Mouse (Mus musculus): ENCODE data around the gene Vps35l. TPM values are rescaled to one million over a fixed set of nuclear protein-coding genes. Genes with fewer than 3 reads are reported as not detected.

Gene Vps35l
- polyA plus RNA-seq (2014; fragmentation: Nextera tagmentation; extraction: Ambion mirVana): 63.4 and 66.3 TPM in 2 replicates

DNA sequence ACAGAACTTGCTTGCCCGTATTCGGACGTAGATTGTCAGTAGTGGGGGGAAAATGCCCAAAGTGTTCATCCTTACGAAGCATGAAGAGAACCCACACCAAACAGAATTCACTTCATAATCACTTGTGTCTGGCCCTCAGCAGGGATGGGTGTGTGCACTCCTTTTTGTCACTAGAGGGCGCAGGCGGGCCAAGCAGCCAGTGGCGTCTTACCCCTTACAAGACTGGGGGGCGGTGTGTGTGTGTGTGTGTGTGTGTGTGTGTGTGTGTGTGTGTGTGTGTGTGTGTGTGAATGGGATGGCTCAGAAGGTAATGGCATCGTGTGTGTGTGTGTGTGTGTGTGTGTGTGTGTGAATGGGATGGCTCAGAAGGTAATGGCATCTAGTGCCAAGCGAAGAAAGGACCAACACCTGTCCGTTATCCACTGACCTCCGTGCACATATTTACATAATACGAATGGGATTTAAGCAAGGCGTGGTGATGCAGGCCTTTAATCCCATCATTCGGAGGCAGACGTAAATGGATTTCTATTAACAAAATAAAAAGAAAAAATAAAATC lies at the start of gene Vps35l:
TSS of gene Vps35l (plus strand) at position 252 of the 557 bp plus-strand sequence.
- peak; percentile 94 for TF ChIP-seq CTCF (IDR thresholded peaks at IDR 0.05; ENCODE audit: low read depth)
- Histone ChIP-seq H3K27ac (ENCODE audit: low read depth) (0 out of 2 replicates have a peak within 1 kb of the TSS, but pooled peaks have one; percentile 30), H3K9ac (peak within 1 kb of the TSS; percentile 60), H3K4me1 (ENCODE audit: insufficient read depth) (no peaks in the 10 kb centered on the region), H3K27me3 (ENCODE audit: insufficient read depth, low read length) (no peaks in the 10 kb centered on the region), H3K4me3 (ENCODE audit: low read depth, low read length) (peak within 1 kb of the TSS; percentile 72), H3K9me3 (ENCODE audit: low read depth, low read length) (no peaks in the 10 kb centered on the region), H3K4me2 (peak within 1 kb of the TSS; percentile 85), H3K36me3 (ENCODE audit: insufficient read depth) (peaks cover 17% of the 10 kb centered on the region; the same call in 1 of the 2 replicates)
- ATAC-seq (ENCODE audit: insufficient read depth) (peak; percentile 89), DNase-seq (peak; percentile 91)
- 3% methylated on average over 16 of the region's 16 CpGs for WGBS

DNA sequence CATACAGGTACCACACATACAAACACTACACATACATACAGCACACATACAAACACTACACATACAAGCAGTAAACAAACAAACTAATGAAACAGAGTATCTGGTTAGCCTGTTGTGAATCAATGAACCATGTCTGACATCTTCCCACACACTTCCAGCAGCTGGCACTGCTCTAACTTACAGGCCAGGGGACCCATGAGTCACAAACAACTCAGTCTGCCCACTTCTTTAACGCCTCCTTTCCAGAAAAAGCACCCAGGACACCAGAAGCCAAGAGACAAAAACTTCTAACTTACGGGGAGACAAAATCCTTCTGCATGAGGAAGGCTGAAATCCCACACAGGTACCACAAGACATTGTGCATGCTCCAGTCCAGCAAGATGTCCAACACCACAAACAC lies 48.7 kb upstream of the Vps35l start:
- 91% methylated on average over 2 of the region's 2 CpGs for WGBS
- no peak overlapping the region for H3K4me3 ChIP-seq (ENCODE audit: low read depth, low read length)
- H3K9me3 ChIP-seq (ENCODE audit: low read depth, low read length): no peaks in the 10 kb centered on the region
- DNase-seq (no peak), ATAC-seq (ENCODE audit: insufficient read depth) (no peak)
- no peaks in the 10 kb centered on the region for H3K4me1 ChIP-seq (ENCODE audit: insufficient read depth)
- no peak for TF ChIP-seq CTCF (IDR thresholded peaks at IDR 0.05; ENCODE audit: low read depth)
- no peaks in the 10 kb centered on the region for H3K27me3 ChIP-seq (ENCODE audit: insufficient read depth, low read length)
- no peak overlapping the region for H3K4me2 ChIP-seq
- peaks cover 71% of the 10 kb centered on the region for H3K36me3 ChIP-seq (ENCODE audit: insufficient read depth)
- no peak overlapping the region for H3K27ac ChIP-seq (ENCODE audit: low read depth)
- no peak overlapping the region for H3K9ac ChIP-seq

DNA sequence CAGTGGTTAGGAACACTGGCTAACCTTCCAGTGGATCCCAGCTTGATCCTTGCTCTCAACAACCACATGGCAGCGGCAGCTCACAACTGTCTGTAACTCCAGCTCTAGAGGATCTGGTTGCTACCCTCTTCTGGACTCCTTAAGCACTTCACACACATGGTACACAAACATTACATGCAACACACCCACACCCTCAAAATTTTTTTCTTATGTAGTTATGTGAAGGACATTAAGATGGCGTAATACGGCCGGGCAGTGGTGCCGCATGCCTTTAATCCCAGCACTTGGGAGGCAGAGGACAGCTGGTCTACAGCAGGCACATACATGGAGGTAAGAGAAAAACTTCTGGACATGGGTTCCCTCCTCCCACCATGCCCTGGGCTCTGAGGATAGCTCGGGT lies 43.9 kb upstream of the Vps35l start:
- Histone ChIP-seq H3K9ac (no peak overlapping the region), H3K27me3 (ENCODE audit: insufficient read depth, low read length) (no peaks in the 10 kb centered on the region), H3K4me1 (ENCODE audit: insufficient read depth) (no peaks in the 10 kb centered on the region), H3K36me3 (ENCODE audit: insufficient read depth) (peaks cover 56% of the 10 kb centered on the region), H3K4me2 (no peak overlapping the region), H3K4me3 (ENCODE audit: low read depth, low read length) (no peak overlapping the region), H3K27ac (ENCODE audit: low read depth) (no peak overlapping the region), H3K9me3 (ENCODE audit: low read depth, low read length) (no peaks in the 10 kb centered on the region)
- TF ChIP-seq CTCF (IDR thresholded peaks at IDR 0.05; ENCODE audit: low read depth): no peak
- ATAC-seq (ENCODE audit: insufficient read depth) (no peak), DNase-seq (no peak)
- WGBS: 85% methylated on average over 6 of the region's 6 CpGs

DNA sequence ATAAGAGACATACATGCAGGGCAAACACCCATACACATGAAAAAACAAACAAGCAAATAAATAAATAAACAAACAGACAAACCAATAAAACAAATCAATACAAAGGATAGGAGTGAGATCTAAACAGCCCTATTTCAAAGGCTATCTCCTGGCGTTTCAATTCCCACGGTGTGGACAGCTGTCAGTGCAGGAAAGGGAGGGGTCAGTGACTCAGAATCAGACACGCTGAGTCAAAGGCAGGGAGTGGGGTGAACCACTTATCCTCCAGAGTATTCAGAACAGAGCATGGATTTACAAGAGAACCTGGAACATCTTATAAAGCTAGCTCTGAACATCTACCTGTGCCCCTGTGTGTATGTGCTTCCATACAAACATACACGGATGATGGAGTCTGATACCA lies 42.9 kb upstream of the Vps35l start:
- Histone ChIP-seq H3K27me3 (ENCODE audit: insufficient read depth, low read length) (no peaks in the 10 kb centered on the region), H3K27ac (ENCODE audit: low read depth) (no peak overlapping the region), H3K4me3 (ENCODE audit: low read depth, low read length) (no peak overlapping the region), H3K9me3 (ENCODE audit: low read depth, low read length) (no peaks in the 10 kb centered on the region), H3K9ac (no peak overlapping the region), H3K4me1 (ENCODE audit: insufficient read depth) (no peaks in the 10 kb centered on the region), H3K36me3 (ENCODE audit: insufficient read depth) (peaks cover 50% of the 10 kb centered on the region), H3K4me2 (no peak overlapping the region)
- DNase-seq (no peak), ATAC-seq (ENCODE audit: insufficient read depth) (no peak)
- WGBS: 72% methylated on average over 4 of the region's 4 CpGs
- no peak for TF ChIP-seq CTCF (IDR thresholded peaks at IDR 0.05; ENCODE audit: low read depth)

DNA sequence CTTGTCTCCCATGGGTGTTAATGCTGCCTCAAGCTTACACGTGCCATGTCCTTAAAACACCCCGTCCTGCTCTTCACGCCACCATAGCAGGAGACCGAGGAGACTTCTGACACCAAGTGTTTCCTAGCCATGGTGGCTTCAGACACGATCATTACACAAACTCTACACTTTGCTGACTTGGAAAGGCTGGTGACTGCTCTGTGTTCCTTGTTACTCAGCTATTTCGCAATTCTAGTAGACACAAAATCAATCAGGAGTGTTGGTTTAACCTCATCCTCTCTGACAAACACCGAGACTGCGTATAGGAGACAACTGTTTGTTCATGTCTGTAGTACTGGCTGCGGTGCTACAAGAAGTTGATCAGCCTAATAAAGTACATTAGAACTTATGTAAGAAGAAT lies 41.1 kb upstream of the Vps35l start:
- DNase-seq (no peak), ATAC-seq (ENCODE audit: insufficient read depth) (no peak)
- Histone ChIP-seq H3K36me3 (ENCODE audit: insufficient read depth) (peaks cover 38% of the 10 kb centered on the region), H3K4me1 (ENCODE audit: insufficient read depth) (no peaks in the 10 kb centered on the region), H3K9me3 (ENCODE audit: low read depth, low read length) (no peaks in the 10 kb centered on the region), H3K27me3 (ENCODE audit: insufficient read depth, low read length) (no peaks in the 10 kb centered on the region), H3K9ac (no peak overlapping the region), H3K4me2 (no peak overlapping the region), H3K4me3 (ENCODE audit: low read depth, low read length) (no peak overlapping the region), H3K27ac (ENCODE audit: low read depth) (no peak overlapping the region)
- TF ChIP-seq CTCF (IDR thresholded peaks at IDR 0.05; ENCODE audit: low read depth): no peak
- WGBS: 82% methylated on average over 9 of the region's 9 CpGs

DNA sequence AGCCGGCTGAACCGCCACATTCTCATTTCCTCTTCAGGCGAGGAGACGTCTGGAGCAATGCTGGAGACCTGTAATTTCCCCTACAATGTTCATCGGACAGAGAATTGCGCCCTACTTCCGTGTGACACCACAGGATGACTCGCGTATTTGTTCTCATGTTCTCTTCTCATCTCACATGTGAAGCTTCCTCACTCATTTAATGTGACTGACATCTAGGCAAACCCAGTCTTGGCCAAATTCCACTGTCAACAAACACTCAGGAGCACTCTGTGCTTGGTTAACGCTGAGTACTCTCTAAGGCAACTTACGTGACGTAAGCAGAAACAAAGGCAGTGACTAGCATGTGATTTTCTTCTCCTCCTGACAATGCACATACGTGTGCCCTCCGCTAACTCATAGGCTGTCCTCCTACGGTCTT lies 36.9 kb upstream of the Vps35l start:
- DNase-seq (peak; percentile 33), ATAC-seq (ENCODE audit: insufficient read depth) (no peak)
- no peak overlapping the region for H3K27ac ChIP-seq (ENCODE audit: low read depth)
- H3K4me3 ChIP-seq (ENCODE audit: low read depth, low read length): no peak overlapping the region
- 79% methylated on average over 15 of the region's 15 CpGs for WGBS
- no peak for TF ChIP-seq CTCF (IDR thresholded peaks at IDR 0.05; ENCODE audit: low read depth)
- H3K36me3 ChIP-seq (ENCODE audit: insufficient read depth): peaks cover 7% of the 10 kb centered on the region
- H3K4me2 ChIP-seq: no peak overlapping the region
- H3K9ac ChIP-seq: no peak overlapping the region
- 0 out of 2 replicates have a peak, but pooled peaks cover 6% of the 10 kb centered on the region for H3K4me1 ChIP-seq (ENCODE audit: insufficient read depth)
- no peaks in the 10 kb centered on the region for H3K27me3 ChIP-seq (ENCODE audit: insufficient read depth, low read length)
- no peaks in the 10 kb centered on the region for H3K9me3 ChIP-seq (ENCODE audit: low read depth, low read length)

DNA sequence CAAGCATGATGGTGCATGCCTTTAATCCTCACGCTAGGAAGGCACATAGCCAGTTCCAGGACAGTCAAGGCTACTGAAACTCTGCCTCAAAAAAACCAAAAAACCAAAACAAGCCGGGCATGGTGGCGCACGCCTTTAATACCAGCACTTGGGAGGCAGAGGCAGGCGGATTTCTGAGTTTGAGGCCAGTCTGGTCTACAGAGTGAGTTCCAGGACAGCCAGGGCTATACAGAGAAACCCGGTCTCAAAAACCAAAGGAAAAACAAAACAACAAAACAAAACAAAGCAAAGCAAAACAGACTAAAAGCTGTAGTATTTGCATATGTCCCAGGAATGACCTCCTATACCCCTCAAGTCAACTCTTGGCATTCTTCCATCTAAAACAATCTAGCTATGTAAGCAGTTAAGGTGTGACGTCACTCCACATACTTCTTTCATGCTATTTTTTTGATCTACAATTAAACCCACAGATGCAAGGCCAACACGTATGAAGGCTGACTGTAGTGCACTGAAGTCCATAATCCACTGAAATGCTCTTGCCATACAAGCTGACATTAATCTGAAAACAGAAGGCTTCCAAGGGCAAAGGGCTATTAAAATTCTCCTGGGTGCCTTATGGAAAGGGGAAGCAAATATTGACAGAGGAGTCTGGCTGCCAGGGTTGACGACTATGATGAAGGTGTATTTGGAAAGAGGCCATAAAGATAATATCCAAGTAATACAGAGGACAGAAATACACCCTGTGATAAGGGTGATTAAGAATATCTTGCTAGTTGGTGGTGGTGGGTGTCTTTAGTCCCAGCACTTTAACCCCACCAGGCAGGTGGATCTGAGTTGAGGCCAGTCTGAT lies 35.8 kb upstream of the Vps35l start:
- TF ChIP-seq CTCF (IDR thresholded peaks at IDR 0.05; ENCODE audit: low read depth): no peak
- DNase-seq: peak; percentile 68
- 66% methylated on average over 9 of the region's 9 CpGs for WGBS
- Histone ChIP-seq H3K4me3 (ENCODE audit: low read depth, low read length) (peak overlapping the region; percentile 87), H3K27me3 (ENCODE audit: insufficient read depth, low read length) (no peaks in the 10 kb centered on the region), H3K9ac (peak overlapping the region; percentile 83; the same call in 1 of the 2 replicates), H3K9me3 (ENCODE audit: low read depth, low read length) (no peaks in the 10 kb centered on the region), H3K4me1 (ENCODE audit: insufficient read depth) (0 out of 2 replicates have a peak, but pooled peaks cover 6% of the 10 kb centered on the region), H3K27ac (ENCODE audit: low read depth) (peak overlapping the region; percentile 83; the same call in 1 of the 2 replicates), H3K36me3 (ENCODE audit: insufficient read depth) (peaks cover 3% of the 10 kb centered on the region; the same call in 1 of the 2 replicates), H3K4me2 (peak overlapping the region; percentile 70)
- ATAC-seq (ENCODE audit: insufficient read depth): no peak
